In genomic region chr4:139351931-139352711, GRCm38 (mm10) we compare ENCODE assay signal across 8 mouse cellular contexts. TPM values are rescaled to one million over a fixed set of nuclear protein-coding genes. Genes with fewer than 3 reads are reported as not detected.
DNase-seq lines count a peak whose midpoint lies in the region; ATAC-seq and TF ChIP-seq lines count a peak whose summit lies in the region.

Gene Mrto4, minus strand, starts transcription at chr4:139352576.
Gene Emc1, plus strand, starts transcription at chr4:139352587.
Gene Ubr4, plus strand, starts transcription at chr4:139352609.

- peaks cover 64% of the 10 kb centered on the region for H3K36me3 ChIP-seq in hindbrain, embryonic 10.5 days
- peaks cover 28% of the 10 kb centered on the region for H3K36me3 ChIP-seq in lung, embryonic 16.5 days (ENCODE audit: control insufficient read depth, insufficient read depth, low read length)
- H3K36me3 ChIP-seq in thymus, adult 2 months (ENCODE audit: control insufficient read depth, insufficient read depth, low read length), result peaks cover 15% of the 10 kb centered on the region

- no peaks in the 10 kb centered on the region for H3K27me3 ChIP-seq in hindbrain, embryonic 10.5 days (ENCODE audit: insufficient read depth, poor library complexity, severe bottlenecking)
- H3K27me3 ChIP-seq in lung, embryonic 16.5 days (ENCODE audit: control insufficient read depth, insufficient read depth, low read depth, low read length), result no peaks in the 10 kb centered on the region
- H3K27me3 ChIP-seq in thymus, adult 2 months (ENCODE audit: control insufficient read depth, insufficient read depth, low read length), result no peaks in the 10 kb centered on the region

- H3K27ac ChIP-seq in hindbrain, embryonic 10.5 days, result peak within 1 kb of the TSS; percentile 99
- peak within 1 kb of the TSS; percentile 99 for H3K27ac ChIP-seq in lung, embryonic 16.5 days (ENCODE audit: low read length)
- H3K27ac ChIP-seq in thymus, adult 2 months (ENCODE audit: control insufficient read depth, insufficient read depth, low read length), result no peak within 1 kb of the TSS

- peak; percentile 82 for DNase-seq in NIH3T3 (ENCODE audit: low read depth)
- DNase-seq in cerebellum, adult 9-11 months, result peak; percentile 83
- peak; percentile 59 to 83 for DNase-seq in frontal cortex, adult 2 months (ENCODE audit: extremely low spot score in 1 of 2, low spot score in 1 of 2)
- DNase-seq in hindbrain, embryonic 10.5 days (ENCODE audit: low spot score), result peak; percentile 88
- DNase-seq in layer of hippocampus, adult 9-11 months, result peak; percentile 83
- peak; percentile 75 for DNase-seq in ovary, adult 18-20 months (ENCODE audit: low spot score)
- DNase-seq in thymus, adult 2 months, result peak; percentile 85

- no peak for TF ChIP-seq POLR2A in thymus, adult 2 months (IDR thresholded peaks at IDR 0.05; ENCODE audit: control insufficient read depth, extremely low read depth, insufficient read depth, low read length, poor library complexity)

- under 1% methylated on average over 64 of the region's 64 CpGs for WGBS in hindbrain, embryonic 10.5 days
- under 1% methylated on average over 58 of the region's 64 CpGs for WGBS in lung, embryonic 16.5 days
- under 1% methylated on average over 64 of the region's 64 CpGs for WGBS in thymus, adult 2 months

- TF ChIP-seq CTCF in thymus, adult 2 months (IDR thresholded peaks at IDR 0.05; ENCODE audit: borderline replicate concordance, control insufficient read depth, extremely low read depth, insufficient read depth, low read length, poor library complexity), result no peak; the same call in 1 of the 2 replicates

- H3K9me3 ChIP-seq in hindbrain, embryonic 10.5 days, result no peaks in the 10 kb centered on the region
- no peaks in the 10 kb centered on the region for H3K9me3 ChIP-seq in lung, embryonic 16.5 days (ENCODE audit: control insufficient read depth, low read length)

- peaks cover 23% of the 10 kb centered on the region for H3K4me1 ChIP-seq in hindbrain, embryonic 10.5 days (replicated peaks)
- H3K4me1 ChIP-seq in lung, embryonic 16.5 days (replicated peaks; ENCODE audit: control insufficient read depth, insufficient read depth, low read length), result peaks cover 17% of the 10 kb centered on the region
- H3K4me1 ChIP-seq in thymus, adult 2 months (replicated peaks; ENCODE audit: control insufficient read depth, insufficient read depth, low read length), result peaks cover 15% of the 10 kb centered on the region

- H3K4me3 ChIP-seq in hindbrain, embryonic 10.5 days, result peak within 1 kb of the TSS; percentile 81
- H3K4me3 ChIP-seq in lung, embryonic 16.5 days (ENCODE audit: low read length), result peak within 1 kb of the TSS; percentile 69
- H3K4me3 ChIP-seq in thymus, adult 2 months (ENCODE audit: control insufficient read depth, insufficient read depth, low read length), result peak within 1 kb of the TSS; percentile 69

- peak within 1 kb of the TSS; percentile 97 for H3K4me2 ChIP-seq in lung, embryonic 16.5 days (ENCODE audit: low read depth, low read length)

- H3K9ac ChIP-seq in lung, embryonic 16.5 days (ENCODE audit: low read length), result peak within 1 kb of the TSS; percentile 98

- ATAC-seq in lung, embryonic 16.5 days (ENCODE audit: low read depth), result peak; percentile 97

RNA-seq across cellular contexts. Expression of gene Mrto4, which starts in this region (rescaled TPM):
- polyA plus RNA-seq in frontal cortex, adult 2 months (2012; rRNA removed), result 52.7 and 53.6 TPM in 2 replicates
- polyA plus RNA-seq in hindbrain, embryonic 10.5 days (2016; fragmentation: Nextera tagmentation; extraction: Ambion mirVana), result 148 and 158 TPM in 2 replicates
- 89.6 and 89.8 TPM in 2 replicates for polyA plus RNA-seq in lung, embryonic 16.5 days (2015; fragmentation: Nextera tagmentation; extraction: Ambion mirVana)
- 33.7 and 37.6 TPM in 2 replicates for polyA plus RNA-seq in thymus, adult 2 months (2012; rRNA removed)

RNA-seq across cellular contexts. Expression of gene Emc1, which starts in this region (rescaled TPM):
- 68.3 and 71.0 TPM in 2 replicates for polyA plus RNA-seq in frontal cortex, adult 2 months (2012; rRNA removed)
- 34.9 and 38.3 TPM in 2 replicates for polyA plus RNA-seq in hindbrain, embryonic 10.5 days (2016; fragmentation: Nextera tagmentation; extraction: Ambion mirVana)
- 32.9 and 33.5 TPM in 2 replicates for polyA plus RNA-seq in lung, embryonic 16.5 days (2015; fragmentation: Nextera tagmentation; extraction: Ambion mirVana)
- 34.2 and 41.6 TPM in 2 replicates for polyA plus RNA-seq in thymus, adult 2 months (2012; rRNA removed)

RNA-seq across cellular contexts. Expression of gene Ubr4, which starts in this region (rescaled TPM):
- 177 and 186 TPM in 2 replicates for polyA plus RNA-seq in frontal cortex, adult 2 months (2012; rRNA removed)
- 60.7 and 64.3 TPM in 2 replicates for polyA plus RNA-seq in hindbrain, embryonic 10.5 days (2016; fragmentation: Nextera tagmentation; extraction: Ambion mirVana)
- 57.7 and 59.4 TPM in 2 replicates for polyA plus RNA-seq in lung, embryonic 16.5 days (2015; fragmentation: Nextera tagmentation; extraction: Ambion mirVana)
- polyA plus RNA-seq in thymus, adult 2 months (2012; rRNA removed), result 301 and 312 TPM in 2 replicates
